ENCODE assay signal across 7 mouse cellular contexts in genomic region chr16:52007006-52007405, GRCm38 (mm10).
"Had no signal": no experiment of that assay in that cellular context is flagged by ENCODE, and none has a peak within 500 bp of the region (broad histone marks: within the 10 kb centered on the region; RNA-seq: fewer than 3 reads in every experiment).

No protein-coding gene starts in this region.

- ATAC-seq: intestine, postnatal 0 days; liver, embryonic 12.5 days; midbrain, embryonic 16.5 days had no signal

- DNase-seq: kidney, adult 8-10 months; kidney, postnatal 36 days; left cerebral cortex, postnatal 4 days; lung, embryonic 14.5 days had no signal
